Mouse (Mus musculus) thymus, adult 18-20 months (tissue): ENCODE data around the gene Rab37.

Experiments
- DNase-seq, 2 experiments: peaks; one replicate each; pipeline ENCODE4 v3.0.0; 2022; ENCODE audit warnings: mixed read lengths in 2 of 2

The Rab37 gene

DNA sequence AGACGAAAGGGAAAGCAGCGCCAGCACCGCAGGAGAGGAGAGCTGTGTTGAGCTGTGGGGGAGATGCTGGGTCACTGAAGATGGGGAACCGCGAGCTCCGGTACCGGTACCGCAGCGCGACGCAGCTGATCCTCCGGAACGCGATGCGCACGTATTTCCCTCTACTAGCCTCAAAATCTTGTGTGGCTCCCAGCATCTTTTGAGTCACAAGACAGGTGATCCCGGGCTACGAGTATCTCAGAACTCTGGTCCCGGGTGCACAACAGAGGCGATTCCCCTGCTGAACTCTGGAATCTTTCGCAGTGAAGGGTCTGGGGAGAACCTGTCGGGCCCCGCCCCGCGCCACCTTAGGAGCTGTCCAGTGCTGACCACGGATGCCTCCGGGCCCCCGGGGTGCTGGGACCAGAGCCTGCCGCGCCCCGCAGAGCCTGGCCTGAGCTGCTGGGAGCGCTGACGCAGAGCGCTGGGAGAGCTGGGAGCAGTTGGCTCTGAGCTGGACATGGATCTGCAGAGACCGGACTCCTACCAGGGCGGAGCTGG, at the start of gene Rab37:
Rab37 (plus strand) TSS at position 70 of the 540 bp plus-strand sequence.
- DNase-seq = no peak

DNA sequence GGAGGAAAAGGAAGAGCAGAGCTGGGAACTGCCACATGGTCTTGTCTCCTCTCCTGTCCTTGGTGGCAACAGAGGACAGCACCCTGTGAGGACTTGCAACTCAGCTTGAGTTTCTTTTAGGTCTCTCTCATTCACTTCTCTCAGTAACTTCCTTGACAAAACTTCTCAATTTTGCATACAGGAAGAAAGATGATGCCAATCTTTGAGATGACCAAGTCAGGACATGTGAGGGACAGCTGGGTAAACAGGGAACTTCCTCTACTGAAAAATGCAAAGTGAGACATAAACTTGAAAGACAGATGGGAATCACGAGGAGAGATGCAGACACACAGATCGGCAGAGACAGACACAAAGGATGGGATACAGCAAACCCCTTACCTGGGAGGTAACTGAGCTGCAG, 43.0 kb upstream of the Rab37 start, which contains the start of gene Cd300ld3:
Cd300ld3 (minus strand) TSS at position 151 of the 400 bp plus-strand sequence.
- no peak for DNase-seq

- no peak for DNase-seq
Measured at GRCm38 (mm10) chr11:115049282-115049895, 41.8 kb upstream of the Rab37 start.

DNA sequence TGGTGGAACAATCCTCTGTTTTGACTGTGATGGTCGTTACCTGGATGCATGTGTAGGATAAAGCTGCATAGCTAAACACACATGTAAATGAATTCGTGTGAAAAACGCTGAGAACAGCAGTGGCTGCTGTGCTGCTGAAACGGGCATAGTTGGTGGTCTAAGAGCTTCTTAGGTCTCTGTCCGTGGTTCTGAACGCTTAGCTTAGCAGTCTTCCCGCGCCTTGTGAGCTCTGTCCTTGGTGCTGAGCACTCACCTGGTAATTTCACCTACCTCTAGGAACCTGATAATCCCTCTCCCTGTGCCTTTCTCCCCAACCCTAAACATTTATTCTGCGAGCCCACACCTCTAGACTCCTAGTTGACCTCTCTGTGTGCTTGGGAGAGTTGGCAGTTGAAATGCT, 39.0 kb upstream of the Rab37 start:
- no peak for DNase-seq

DNA sequence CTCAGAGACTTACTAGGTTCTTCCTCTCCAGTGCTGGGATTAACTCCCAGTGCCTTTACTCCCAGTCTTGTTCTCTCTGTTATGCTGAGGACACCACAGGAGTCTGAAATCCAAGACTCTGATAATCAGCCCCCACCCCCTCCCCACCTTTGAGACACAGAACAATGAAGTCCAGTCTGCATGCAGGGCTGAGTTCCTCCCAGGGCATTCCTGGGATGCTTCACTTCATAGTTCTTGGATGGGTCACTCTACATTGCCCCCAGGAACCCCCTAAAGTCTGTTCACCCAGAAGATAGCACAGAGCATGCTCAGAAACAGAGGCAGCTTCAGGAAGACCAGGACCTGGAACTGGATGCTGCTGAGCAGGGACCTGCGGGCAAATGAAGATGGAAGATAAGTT, 38.2 kb upstream of the Rab37 start:
- DNase-seq = no peak

DNA sequence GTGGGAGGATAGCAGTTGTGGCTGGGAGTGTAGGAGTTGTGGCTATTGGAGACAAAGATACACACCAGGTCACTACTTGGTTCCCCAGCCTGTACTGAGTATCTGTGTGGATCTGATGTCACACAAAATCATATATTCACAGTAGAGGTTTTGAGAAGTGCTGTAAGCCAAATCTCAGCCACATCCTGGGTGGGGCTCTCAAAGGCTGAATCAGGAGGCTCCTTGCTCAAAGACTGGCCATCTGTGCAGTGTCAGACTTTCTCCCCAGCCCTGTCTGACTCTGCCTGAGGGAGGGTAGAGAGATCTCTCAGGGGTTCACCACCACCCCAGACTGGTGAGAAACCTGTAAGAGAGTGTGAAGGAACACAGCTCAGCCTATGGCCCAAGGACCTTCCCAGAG, 36.7 kb upstream of the Rab37 start:
- DNase-seq = no peak

- DNase-seq = no peak
Measured at GRCm38 (mm10) chr11:115058701-115059100, 32.5 kb upstream of the Rab37 start.

DNA sequence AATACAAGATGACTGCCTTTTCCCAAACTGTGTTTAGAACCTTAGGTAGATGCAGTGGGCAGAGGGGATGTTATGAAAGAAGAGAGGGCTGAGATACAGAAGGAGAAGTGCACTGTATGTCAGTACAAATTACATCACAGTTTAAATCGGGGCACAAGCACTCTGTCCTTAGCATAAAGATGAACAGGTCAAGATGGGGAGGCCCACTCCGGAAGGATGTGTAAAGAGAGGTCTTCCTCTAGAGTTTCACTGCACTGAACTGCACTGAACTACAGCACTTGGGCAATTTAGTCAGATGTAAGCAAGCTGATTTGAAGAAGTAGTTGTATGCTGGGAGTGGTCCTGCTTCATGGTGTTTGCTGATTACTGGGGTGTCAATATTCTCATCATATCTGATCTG, 31.4 kb upstream of the Rab37 start:
- DNase-seq = no peak

DNA sequence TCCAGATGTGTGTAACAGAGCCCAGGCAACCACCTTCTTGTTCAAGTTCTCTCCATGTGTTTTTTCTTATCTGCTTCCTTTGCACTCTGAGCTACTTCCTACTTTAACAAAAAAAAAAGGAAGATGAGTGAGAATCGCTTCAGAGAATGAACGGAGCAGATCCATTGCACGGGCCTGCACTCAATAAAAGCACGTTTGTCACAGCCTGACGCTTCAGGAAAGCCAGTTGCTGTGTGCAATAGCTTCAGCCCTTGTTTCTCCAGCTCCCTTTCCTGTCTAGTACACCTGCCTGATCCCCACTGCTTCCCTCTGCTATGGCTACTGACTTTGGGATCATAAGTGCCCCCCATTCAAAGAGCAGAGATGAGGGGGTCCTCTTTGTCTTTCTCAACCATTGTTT, 29.2 kb upstream of the Rab37 start, which contains the start of gene Cd300e:
Cd300e (minus strand) TSS at position 101 of the 400 bp plus-strand sequence.
- DNase-seq = no peak

GRCm38 (mm10) chr11:115066768-115067167, 24.5 kb upstream of the Rab37 start:
- no peak for DNase-seq

- no peak for DNase-seq
Measured at GRCm38 (mm10) chr11:115071015-115071551, 20.1 kb upstream of the Rab37 start.

GRCm38 (mm10) chr11:115071631-115072294, 19.5 kb upstream of the Rab37 start:
- no peak for DNase-seq

- no peak for DNase-seq
Measured at GRCm38 (mm10) chr11:115073002-115073401, 18.2 kb upstream of the Rab37 start.

DNA sequence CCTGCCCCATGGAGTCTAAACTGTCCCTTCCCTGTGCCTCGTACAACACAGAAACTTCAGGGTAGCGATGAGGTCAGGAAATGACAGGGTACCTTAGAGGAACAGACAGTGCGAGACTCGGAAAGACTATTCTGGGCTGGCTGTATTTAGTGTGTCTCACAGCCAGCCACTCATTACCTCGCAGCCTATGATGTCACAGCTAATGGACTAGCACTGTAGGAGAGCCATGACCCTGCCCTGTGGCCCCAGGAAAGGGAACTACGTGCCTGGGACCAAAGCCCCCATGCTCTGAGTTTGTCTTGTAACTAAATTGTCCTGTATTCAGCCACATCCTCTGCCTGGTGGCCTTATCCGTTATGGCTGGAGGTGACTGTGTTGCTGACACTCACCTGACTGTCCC, 15.8 kb upstream of the Rab37 start:
- DNase-seq = no peak

GRCm38 (mm10) chr11:115075859-115076258, 15.4 kb upstream of the Rab37 start:
- DNase-seq = no peak

- DNase-seq = no peak
Measured at GRCm38 (mm10) chr11:115077436-115077835, 13.8 kb upstream of the Rab37 start.

GRCm38 (mm10) chr11:115078680-115079079, 12.6 kb upstream of the Rab37 start:
- no peak for DNase-seq

DNA sequence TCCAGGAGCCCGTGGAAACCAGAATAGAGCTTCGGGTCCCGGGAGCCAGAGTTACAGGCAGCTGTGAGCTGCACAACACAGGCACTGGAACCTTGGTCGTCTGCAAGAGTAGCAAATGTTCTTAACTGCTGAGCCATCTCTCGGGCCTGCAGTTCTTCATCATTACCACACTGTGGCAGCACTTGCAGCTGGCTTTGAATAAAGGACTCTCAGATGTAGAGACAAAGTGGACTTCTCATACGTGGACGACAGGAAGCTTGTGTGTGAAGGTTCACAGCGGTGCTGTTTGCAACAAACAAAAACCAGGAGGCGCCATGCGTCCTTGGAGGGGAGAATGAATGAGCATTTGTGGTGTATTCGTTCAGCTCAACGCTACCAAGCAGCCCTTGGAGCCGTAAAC, 10.3 kb upstream of the Rab37 start:
- DNase-seq = no peak

- no peak for DNase-seq
Measured at GRCm38 (mm10) chr11:115081373-115081772, 9.9 kb upstream of the Rab37 start.

DNA sequence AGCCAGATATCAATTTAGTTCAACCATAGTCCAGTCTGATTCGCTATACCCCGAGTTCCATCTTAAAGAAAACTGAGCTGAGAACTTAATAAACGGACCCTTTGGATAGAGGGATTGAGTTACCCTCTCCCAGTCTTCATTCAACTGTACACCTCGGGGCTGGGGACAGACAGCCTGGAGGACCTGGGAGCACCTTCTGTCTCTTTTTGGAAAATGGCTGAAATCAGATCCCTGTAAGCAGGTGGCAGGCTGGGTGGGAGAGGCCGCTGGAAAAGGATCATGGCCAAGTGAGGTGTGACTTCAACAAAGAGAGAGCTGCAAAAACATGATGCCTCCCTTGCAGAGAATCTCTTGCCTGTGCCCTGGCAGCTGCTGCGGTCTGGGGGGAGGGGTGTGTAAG, 9.0 kb upstream of the Rab37 start:
- no peak for DNase-seq

DNA sequence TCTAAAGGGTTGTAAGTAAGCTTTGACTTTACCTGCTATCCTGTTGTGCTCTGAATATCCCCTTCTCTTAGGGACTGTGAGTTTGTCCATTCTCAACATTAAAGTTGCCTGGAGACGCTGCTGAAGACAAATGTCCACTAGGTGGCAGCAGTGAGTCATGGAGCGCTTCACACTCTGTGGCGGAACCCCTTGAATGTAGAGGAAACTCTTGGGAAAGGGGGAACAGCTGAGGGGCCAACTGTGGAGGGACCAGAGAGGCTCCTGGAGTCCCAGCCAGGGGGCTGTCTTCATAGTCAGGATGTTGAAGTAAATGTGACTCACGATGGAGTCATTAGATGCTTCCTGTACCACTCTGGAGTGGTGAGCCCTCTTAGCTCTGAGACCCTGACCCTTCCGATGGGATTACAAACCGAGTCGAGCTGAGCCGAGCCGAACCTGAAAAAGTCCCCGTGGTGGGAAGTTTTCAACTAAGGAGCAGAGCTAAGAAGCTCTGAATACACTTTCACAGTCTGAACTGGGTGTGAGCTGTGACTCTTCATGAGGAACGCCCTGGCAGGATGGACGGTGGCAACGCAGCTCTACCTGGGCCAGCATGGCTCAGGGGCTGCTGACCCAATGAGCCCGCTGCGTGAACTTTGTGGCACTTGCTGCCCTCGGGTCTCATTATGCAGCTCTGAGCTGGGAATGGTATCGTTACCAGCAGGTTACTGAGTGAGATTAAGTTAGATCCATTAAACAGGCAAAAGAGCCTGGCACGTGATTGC, 7.7 kb upstream of the Rab37 start:
- DNase-seq = peak; percentile 9 to 22

GRCm38 (mm10) chr11:115084595-115084994, 6.6 kb upstream of the Rab37 start:
- DNase-seq = no peak

GRCm38 (mm10) chr11:115085064-115085463, 6.2 kb upstream of the Rab37 start:
- no peak for DNase-seq
